Mouse (Mus musculus) testis, adult 2 months (tissue): Measurements from ENCODE around the gene Srd5a1.

Source experiments
- CTCF ChIP-seq: fragments of 200-500 bp; IDR thresholded peaks from 2 replicates; pipeline ENCODE4 v1.5.1; 2012; ENCODE audit warnings: low read depth, mild to moderate bottlenecking, inconsistent platforms, low read length, moderate library complexity; ENCODE audit not compliant: control insufficient read depth, insufficient read depth, insufficient replicate concordance
- POLR2A ChIP-seq: fragments of 200-500 bp; IDR thresholded peaks from 2 replicates; pipeline ENCODE4 v1.6.1; 2012; ENCODE audit warnings: low read depth, mild to moderate bottlenecking, inconsistent platforms, low read length, moderate library complexity; ENCODE audit not compliant: control insufficient read depth

GRCm38 (mm10) chr13:69638108-69638626 is 26.9 kb upstream of the Srd5a1 start:
- no peak for TF ChIP-seq CTCF
- TF ChIP-seq POLR2A, result no peak
